Mouse (Mus musculus): ENCODE measurements around the gene Fancg. TPM values are rescaled to one million over a fixed set of nuclear protein-coding genes. Genes with fewer than 3 reads are reported as not detected.

Fancg gene
- total and polyA plus RNA-seq, 3 experiments, result 11.4 to 24.6 TPM; not detected in 1

GRCm38 (mm10) chr4:43031237-43031995 is 21.1 kb upstream of the Fancg start, which contains the start of gene Stoml2:
TSS of gene Stoml2 (minus strand) at chr4:43031710.
- H3K36me3 ChIP-seq (ENCODE audit: control insufficient read depth in 1 of 2, insufficient read depth in 2 of 2, low read length in 2 of 2), result peaks cover 1 to 5% of the 10 kb centered on the region in 2 experiments; a peak in 3 of 4 replicates
- no peaks in the 10 kb centered on the region for H3K9me3 ChIP-seq (replicated peaks; ENCODE audit: insufficient read depth, low read length)
- peak; percentile 96 for DNase-seq (ENCODE audit: low read depth, low spot score)
- peak within 1 kb of the TSS; percentile 84 to 93 for H3K4me3 ChIP-seq (ENCODE audit: control insufficient read depth in 1 of 2, insufficient read depth in 1 of 2, low read depth in 2 of 2, low read length in 2 of 2)
- peak within 1 kb of the TSS; percentile 75 for H3K27ac ChIP-seq (ENCODE audit: control insufficient read depth, low read depth, low read length)
- H3K9ac ChIP-seq (ENCODE audit: control insufficient read depth, low read depth, low read length, poor library complexity, severe bottlenecking), result peak within 1 kb of the TSS; percentile 88
- H3K27me3 ChIP-seq (ENCODE audit: control insufficient read depth in 1 of 2, insufficient read depth in 2 of 2, low read length in 2 of 2), result no peaks in the 10 kb centered on the region
- H3K79me2 ChIP-seq (ENCODE audit: control insufficient read depth, insufficient read depth, low read length, poor library complexity), result peaks cover 16% of the 10 kb centered on the region
- H3K4me1 ChIP-seq (ENCODE audit: control insufficient read depth in 1 of 2, insufficient read depth in 2 of 2, low read length in 2 of 2), result peaks cover 4 to 9% of the 10 kb centered on the region in 2 experiments; a peak in 3 of 4 replicates
- peak; percentile 59; the same call in 1 of the 2 replicates for TF ChIP-seq CHD1 (IDR thresholded peaks at IDR 0.05; ENCODE audit: low read depth, low read length)
- TF ChIP-seq ZKSCAN1 (IDR thresholded peaks at IDR 0.05; ENCODE audit: low read depth, low read length), result no peak
- peak; percentile 49 for TF ChIP-seq MXI1 (IDR thresholded peaks at IDR 0.05; ENCODE audit: low read depth, low read length)
- TF ChIP-seq MAZ (IDR thresholded peaks at IDR 0.05; ENCODE audit: low read depth, low read length), result peak; percentile 93
- peak; percentile 77 for TF ChIP-seq TCF12 (IDR thresholded peaks at IDR 0.05; ENCODE audit: low read depth, low read length)
- TF ChIP-seq NRF1 (IDR thresholded peaks at IDR 0.05; ENCODE audit: insufficient read depth, low read depth, low read length, poor library complexity, severe bottlenecking), result no peak
- TF ChIP-seq CTCF (IDR thresholded peaks at IDR 0.05 in 2 of 3, conservative IDR thresholded peaks at IDR 0.05 in 1 of 3; ENCODE audit: control insufficient read depth in 1 of 3, insufficient read depth in 1 of 3, low read depth in 2 of 3, low read length in 3 of 3, poor library complexity in 1 of 3, severe bottlenecking in 1 of 3), result peak in 2 of 3 experiments; percentile 2 to 46; a peak in 2 of 6 replicates
- TF ChIP-seq RCOR1 (IDR thresholded peaks at IDR 0.05; ENCODE audit: low read depth, low read length), result no peak
- peak; percentile 79 for TF ChIP-seq ELF1 (IDR thresholded peaks at IDR 0.05; ENCODE audit: low read depth, low read length)
- TF ChIP-seq EP300 (IDR thresholded peaks at IDR 0.05; ENCODE audit: low read depth in 1 of 2, low read length in 2 of 2), result peak in 1 of 2 experiments; percentile 25; a peak in 1 of 4 replicates
- no peak for TF ChIP-seq USF2 (IDR thresholded peaks at IDR 0.05; ENCODE audit: borderline replicate concordance in 1 of 2, insufficient read depth in 1 of 2, low read depth in 1 of 2, low read length in 2 of 2)
- no peak; the same call in 1 of the 2 replicates for TF ChIP-seq E2F4 (IDR thresholded peaks at IDR 0.05; ENCODE audit: borderline replicate concordance, low read depth, low read length)
- peak; percentile 82 for TF ChIP-seq ZMIZ1 (IDR thresholded peaks at IDR 0.05; ENCODE audit: low read depth, low read length)
- TF ChIP-seq TBP (IDR thresholded peaks at IDR 0.05; ENCODE audit: low read depth, low read length), result peak; percentile 89
- no peak for TF ChIP-seq POLR2AphosphoS5 (IDR thresholded peaks at IDR 0.05; ENCODE audit: borderline replicate concordance, low read depth, low read length)
- peak; percentile 49 to 82; a peak in 3 of 4 replicates for TF ChIP-seq POLR2A (IDR thresholded peaks at IDR 0.05; ENCODE audit: control insufficient read depth in 1 of 2, insufficient read depth in 1 of 2, low read depth in 1 of 2, low read length in 2 of 2, poor library complexity in 1 of 2)
- peak; percentile 98 for TF ChIP-seq SIN3A (IDR thresholded peaks at IDR 0.05; ENCODE audit: low read length)
- no peak for TF ChIP-seq CHD2 (IDR thresholded peaks at IDR 0.05; ENCODE audit: low read length)
- TF ChIP-seq RAD21 (IDR thresholded peaks at IDR 0.05; ENCODE audit: low read depth, low read length), result no peak
- peak; percentile 80 for TF ChIP-seq POLR2AphosphoS2 (IDR thresholded peaks at IDR 0.05; ENCODE audit: low read length)
- TF ChIP-seq GATA1 (IDR thresholded peaks at IDR 0.05; ENCODE audit: low read depth, low read length), result no peak
- no peak for TF ChIP-seq MYB (IDR thresholded peaks at IDR 0.05; ENCODE audit: low read depth, low read length)
- TF ChIP-seq MEF2A (IDR thresholded peaks at IDR 0.05; ENCODE audit: extremely low read depth, insufficient replicate concordance, low read depth, low read length, poor library complexity, severe bottlenecking), result no peak
- no peak for TF ChIP-seq MAFK (IDR thresholded peaks at IDR 0.05; ENCODE audit: borderline replicate concordance, low read depth, low read length)
- TF ChIP-seq HCFC1 (IDR thresholded peaks at IDR 0.05; ENCODE audit: low read depth, low read length), result peak; percentile 97
- TF ChIP-seq JUND (IDR thresholded peaks at IDR 0.05; ENCODE audit: low read depth, low read length), result no peak
- TF ChIP-seq GABPA (IDR thresholded peaks at IDR 0.05; ENCODE audit: low read depth, low read length), result peak; percentile 62; the same call in 1 of the 2 replicates
- peak; percentile 61 for TF ChIP-seq ZNF384 (IDR thresholded peaks at IDR 0.05; ENCODE audit: low read depth, low read length)
- peak; percentile 82 for TF ChIP-seq KAT2A (conservative IDR thresholded peaks at IDR 0.05; ENCODE audit: low read depth, low read length)
- TF ChIP-seq ZC3H11A (IDR thresholded peaks at IDR 0.05; ENCODE audit: low read depth, low read length), result no peak
- TF ChIP-seq ETS1 (IDR thresholded peaks at IDR 0.05; ENCODE audit: low read depth, low read length), result peak; percentile 86
- no peak for TF ChIP-seq UBTF (IDR thresholded peaks at IDR 0.05; ENCODE audit: borderline replicate concordance, insufficient read depth, low read depth, low read length)
- no peak for TF ChIP-seq BHLHE40 (IDR thresholded peaks at IDR 0.05; ENCODE audit: borderline replicate concordance, low read depth, low read length)
- no peak for TF ChIP-seq TAL1 (IDR thresholded peaks at IDR 0.05; ENCODE audit: low read length)
- TF ChIP-seq MYC (IDR thresholded peaks at IDR 0.05; ENCODE audit: low read depth, low read length), result peak; percentile 76; the same call in 1 of the 2 replicates
